Comparison of ENCODE assay signal across 9 mouse cellular contexts in genomic region chr3:102803937-102804336, GRCm38 (mm10). TPM values are rescaled to one million over a fixed set of nuclear protein-coding genes. Genes with fewer than 3 reads are reported as not detected.
DNase-seq lines count a peak whose midpoint lies in the region; ATAC-seq lines count a peak whose summit lies in the region.
"Had no signal": no experiment of that assay in that cellular context is flagged by ENCODE, and none has a peak within 500 bp of the region (broad histone marks: within the 10 kb centered on the region; RNA-seq: fewer than 3 reads in every experiment).

No protein-coding gene starts in this region.

- DNase-seq in midbrain, embryonic 11.5 days (ENCODE audit: low spot score, missing footprints): peak; percentile 94
- DNase-seq in adrenal gland, postnatal 36 days: peak; percentile 73 to 80
- DNase-seq in embryonic facial prominence, embryonic 14.5 days (ENCODE audit: low spot score): peak; percentile 82
- peak; percentile 78 for DNase-seq in limb, embryonic 10.5 days (ENCODE audit: low spot score)
- DNase-seq in retina, adult 2 months (ENCODE audit: low read depth, low spot score): peak; percentile 28
- peak; percentile 92 for DNase-seq in thymus, postnatal 4 days

- no peaks in the 10 kb centered on the region for H3K36me3 ChIP-seq in midbrain, embryonic 11.5 days (ENCODE audit: control insufficient read depth, insufficient read depth, low read length)
- no peaks in the 10 kb centered on the region for H3K36me3 ChIP-seq in midbrain, embryonic 13.5 days
- no peaks in the 10 kb centered on the region for H3K36me3 ChIP-seq in embryonic facial prominence, embryonic 14.5 days (ENCODE audit: control insufficient read depth, insufficient read depth, low read length)
- no peaks in the 10 kb centered on the region for H3K36me3 ChIP-seq in limb, embryonic 10.5 days
- H3K36me3 ChIP-seq: heart, embryonic 13.5 days had no signal

- WGBS in midbrain, embryonic 11.5 days: 7% methylated on average over 3 of the region's 3 CpGs
- WGBS in midbrain, embryonic 13.5 days: 8% methylated on average over 3 of the region's 3 CpGs
- 0% methylated on average over 3 of the region's 3 CpGs for WGBS in embryonic facial prominence, embryonic 14.5 days
- 6% methylated on average over 3 of the region's 3 CpGs for WGBS in limb, embryonic 10.5 days

- H3K9me3 ChIP-seq in midbrain, embryonic 11.5 days (ENCODE audit: control insufficient read depth, low read length): no peaks in the 10 kb centered on the region
- no peaks in the 10 kb centered on the region for H3K9me3 ChIP-seq in midbrain, embryonic 13.5 days
- no peaks in the 10 kb centered on the region for H3K9me3 ChIP-seq in embryonic facial prominence, embryonic 14.5 days (ENCODE audit: control insufficient read depth, low read length)
- no peaks in the 10 kb centered on the region for H3K9me3 ChIP-seq in limb, embryonic 10.5 days (replicated peaks)

- no peak overlapping the region for H3K27ac ChIP-seq in midbrain, embryonic 11.5 days (ENCODE audit: low read depth, low read length)
- H3K27ac ChIP-seq in midbrain, embryonic 13.5 days: no peak overlapping the region
- H3K27ac ChIP-seq in embryonic facial prominence, embryonic 14.5 days (replicated peaks; ENCODE audit: low read depth, low read length): no peak overlapping the region
- no peak overlapping the region for H3K27ac ChIP-seq in limb, embryonic 10.5 days
- H3K27ac ChIP-seq: heart, embryonic 13.5 days had no signal

- H3K27me3 ChIP-seq in midbrain, embryonic 11.5 days (ENCODE audit: control insufficient read depth, insufficient read depth, low read length): no peaks in the 10 kb centered on the region
- H3K27me3 ChIP-seq in midbrain, embryonic 13.5 days: no peaks in the 10 kb centered on the region
- no peaks in the 10 kb centered on the region for H3K27me3 ChIP-seq in embryonic facial prominence, embryonic 14.5 days (replicated peaks; ENCODE audit: control insufficient read depth, insufficient read depth, low read length)
- H3K27me3 ChIP-seq in limb, embryonic 10.5 days (ENCODE audit: low read depth, poor library complexity, severe bottlenecking): no peaks in the 10 kb centered on the region
- H3K27me3 ChIP-seq: heart, embryonic 13.5 days had no signal

- no peak overlapping the region for H3K4me3 ChIP-seq in midbrain, embryonic 11.5 days (ENCODE audit: low read depth, low read length)
- no peak overlapping the region for H3K4me3 ChIP-seq in midbrain, embryonic 13.5 days (replicated peaks)
- no peak overlapping the region for H3K4me3 ChIP-seq in embryonic facial prominence, embryonic 14.5 days (ENCODE audit: low read depth, low read length)
- no peak overlapping the region for H3K4me3 ChIP-seq in limb, embryonic 10.5 days
- H3K4me3 ChIP-seq: heart, embryonic 13.5 days had no signal

- no peak for ATAC-seq in midbrain, embryonic 11.5 days (ENCODE audit: low FRiP score)
- ATAC-seq in midbrain, embryonic 13.5 days: no peak
- ATAC-seq in embryonic facial prominence, embryonic 14.5 days (ENCODE audit: low read depth): no peak
- ATAC-seq in inflammation-experienced regulatory T-cells, adult 6 months: peak; percentile 81

- no peak overlapping the region for H3K9ac ChIP-seq in midbrain, embryonic 11.5 days (ENCODE audit: low read length)
- H3K9ac ChIP-seq in midbrain, embryonic 13.5 days (replicated peaks): no peak overlapping the region
- no peak overlapping the region for H3K9ac ChIP-seq in embryonic facial prominence, embryonic 14.5 days (ENCODE audit: low read depth, low read length)
- H3K9ac ChIP-seq: heart, embryonic 13.5 days had no signal

- no peaks in the 10 kb centered on the region for H3K4me1 ChIP-seq in midbrain, embryonic 11.5 days (ENCODE audit: control insufficient read depth, insufficient read depth, low read length)
- no peaks in the 10 kb centered on the region for H3K4me1 ChIP-seq in midbrain, embryonic 13.5 days (replicated peaks)
- no peaks in the 10 kb centered on the region for H3K4me1 ChIP-seq in embryonic facial prominence, embryonic 14.5 days (ENCODE audit: control insufficient read depth, insufficient read depth, low read length)
- H3K4me1 ChIP-seq in limb, embryonic 10.5 days: no peaks in the 10 kb centered on the region
- H3K4me1 ChIP-seq: heart, embryonic 13.5 days had no signal

- no peak overlapping the region for H3K4me2 ChIP-seq in midbrain, embryonic 11.5 days
- H3K4me2 ChIP-seq in midbrain, embryonic 13.5 days (replicated peaks): no peak overlapping the region
- no peak overlapping the region for H3K4me2 ChIP-seq in embryonic facial prominence, embryonic 14.5 days (ENCODE audit: low read depth, low read length)
- H3K4me2 ChIP-seq: heart, embryonic 13.5 days had no signal

RNA-seq across cellular contexts. Expression of gene Tshb, which starts 21.4 kb away (rescaled TPM):
- polyA plus RNA-seq in midbrain, embryonic 11.5 days (2014; fragmentation: Nextera tagmentation; extraction: Ambion mirVana): 0.03 and 0.20 TPM in 2 replicates
- 0.12 and 0.16 TPM in 2 replicates for polyA plus RNA-seq in midbrain, embryonic 13.5 days (2015; fragmentation: Nextera tagmentation; extraction: Ambion mirVana)
- not detected for total RNA-seq in adrenal gland, postnatal 36 days (2021)
- polyA plus RNA-seq in embryonic facial prominence, embryonic 14.5 days (2014; fragmentation: Nextera tagmentation; extraction: Ambion mirVana): 1.9 and 4.3 TPM in 2 replicates
- polyA plus RNA-seq in inflammation-experienced regulatory T-cells, adult 6 months (2017; shearing (Covaris generic)): under 1 TPM in 1 of 3 experiments, not detected in 2; 0.54 TPM
- 0.08 TPM in 1 of 2 replicates, not detected in the other for polyA plus RNA-seq in limb, embryonic 10.5 days (2016; fragmentation: Nextera tagmentation; extraction: Ambion mirVana)

Comparison
In these comparisons a context has a peak if more than half of its experiments do, and no peak if none do; other contexts are left out.
1. DNase-seq: peak in every context shown above with its lines; median percentile 94 in midbrain, embryonic 11.5 days; 92 in thymus, postnatal 4 days; 82 in embryonic facial prominence, embryonic 14.5 days; 78 in limb, embryonic 10.5 days; 76 in adrenal gland, postnatal 36 days; 28 in retina, adult 2 months.